In genomic region chr10:98806798-98807535, GRCm38 (mm10) we compare ENCODE assay signal across 11 mouse cellular contexts.
DNase-seq lines count a peak whose midpoint lies in the region; ATAC-seq lines count a peak whose summit lies in the region.
"Had no signal": no experiment of that assay in that cellular context is flagged by ENCODE, and none has a peak within 500 bp of the region (broad histone marks: within the 10 kb centered on the region; RNA-seq: fewer than 3 reads in every experiment).

No protein-coding gene starts in this region.

- 89% methylated on average over 19 of the region's 19 CpGs for WGBS in intestine, embryonic 16.5 days
- WGBS in liver, embryonic 12.5 days (ENCODE audit: insufficient replicate concordance) = 80% methylated on average over 19 of the region's 19 CpGs

- peak; percentile 41 for DNase-seq in embryo, embryonic 10.5 days (ENCODE audit: low spot score)
- peak; percentile 81 to 86 for DNase-seq in left cerebral cortex, postnatal 36 days (ENCODE audit: low spot score in 2 of 2)
- no peak for DNase-seq in lung, postnatal 4 days
- no peak for DNase-seq in heart, postnatal 10 days
- DNase-seq: cerebellum, adult 8-10 months; gastrocnemius, postnatal 36 days had no signal

- H3K9me3 ChIP-seq in intestine, embryonic 16.5 days (ENCODE audit: control insufficient read depth, low read length) = no peaks in the 10 kb centered on the region
- no peaks in the 10 kb centered on the region for H3K9me3 ChIP-seq in liver, embryonic 12.5 days (replicated peaks)
- H3K9me3 ChIP-seq: megakaryocyte, embryonic 14.5 days; neural tube, embryonic 13.5 days had no signal

- no peaks in the 10 kb centered on the region for H3K27me3 ChIP-seq in intestine, embryonic 16.5 days (replicated peaks; ENCODE audit: control insufficient read depth, insufficient read depth, low read length)
- H3K27me3 ChIP-seq in liver, embryonic 12.5 days (replicated peaks) = no peaks in the 10 kb centered on the region
- H3K27me3 ChIP-seq: megakaryocyte, embryonic 14.5 days; neural tube, embryonic 13.5 days had no signal

- no peaks in the 10 kb centered on the region for H3K36me3 ChIP-seq in intestine, embryonic 16.5 days (ENCODE audit: control insufficient read depth, insufficient read depth, low read length)
- no peaks in the 10 kb centered on the region for H3K36me3 ChIP-seq in liver, embryonic 12.5 days
- H3K36me3 ChIP-seq: neural tube, embryonic 13.5 days had no signal

- H3K27ac ChIP-seq in brown adipose tissue, adult 24 weeks (replicated peaks; ENCODE audit: low read depth, low read length) = 0 out of 2 replicates have a peak overlapping the region, but pooled peaks have one; percentile 4
- no peak overlapping the region for H3K27ac ChIP-seq in intestine, embryonic 16.5 days (ENCODE audit: low read length)
- no peak overlapping the region for H3K27ac ChIP-seq in liver, embryonic 12.5 days
- H3K27ac ChIP-seq: neural tube, embryonic 13.5 days had no signal

- intact Hi-C loops in left cerebral cortex, postnatal 36 days (cut with DNase I) = no loop called here
- intact Hi-C loops in heart, postnatal 10 days (cut with DNase I) = no loop called here

- H3K4me2 ChIP-seq in intestine, embryonic 16.5 days (ENCODE audit: low read depth, low read length) = no peak overlapping the region
- no peak overlapping the region for H3K4me2 ChIP-seq in liver, embryonic 12.5 days
- H3K4me2 ChIP-seq: neural tube, embryonic 13.5 days had no signal

- H3K4me3 ChIP-seq in brown adipose tissue, adult 24 weeks (ENCODE audit: insufficient read depth, low read depth, low read length) = no peak overlapping the region
- H3K4me3 ChIP-seq in intestine, embryonic 16.5 days (ENCODE audit: low read length) = no peak overlapping the region
- no peak overlapping the region for H3K4me3 ChIP-seq in liver, embryonic 12.5 days
- H3K4me3 ChIP-seq: megakaryocyte, embryonic 14.5 days; neural tube, embryonic 13.5 days had no signal

- ATAC-seq in intestine, embryonic 16.5 days = 0 out of 2 replicates have a peak, but pooled peaks have one; percentile 14
- no peak for ATAC-seq in liver, embryonic 12.5 days

- no peaks in the 10 kb centered on the region for H3K4me1 ChIP-seq in brown adipose tissue, adult 24 weeks (ENCODE audit: control insufficient read depth, insufficient read depth, insufficient read length, low read length)
- H3K4me1 ChIP-seq in intestine, embryonic 16.5 days (ENCODE audit: control insufficient read depth, insufficient read depth, low read length) = no peaks in the 10 kb centered on the region
- H3K4me1 ChIP-seq in liver, embryonic 12.5 days = no peaks in the 10 kb centered on the region
- H3K4me1 ChIP-seq: megakaryocyte, embryonic 14.5 days; neural tube, embryonic 13.5 days had no signal

- no peak overlapping the region for H3K9ac ChIP-seq in intestine, embryonic 16.5 days (ENCODE audit: low read depth, low read length)
- no peak overlapping the region for H3K9ac ChIP-seq in liver, embryonic 12.5 days
- H3K9ac ChIP-seq: neural tube, embryonic 13.5 days had no signal

Comparison
In these comparisons a context has a peak if more than half of its experiments do, and no peak if none do; other contexts are left out.
1. DNase-seq: peak in embryo, embryonic 10.5 days (single experiment) and left cerebral cortex, postnatal 36 days (2 of 2); none in lung, postnatal 4 days (0 of 2) and heart, postnatal 10 days (0 of 2).